Mouse (Mus musculus) C2C12 (cell line): ENCODE data around the gene Tesc.

Experiments used
- CEBPB ChIP-seq: IDR thresholded peaks from one replicate; pipeline ENCODE4 v1.6.1; 2011; ENCODE audit warnings: low read depth, mild to moderate bottlenecking, control low read depth, moderate library complexity
- USF1 ChIP-seq: IDR thresholded peaks from one replicate; pipeline ENCODE4 v1.6.1; 2011; ENCODE audit warnings: low read depth, mild to moderate bottlenecking, control low read depth, moderate library complexity

- no peak for TF ChIP-seq USF1
- TF ChIP-seq CEBPB = no peak
Observed at GRCm38 (mm10) chr5:118089102-118089501, 61.6 kb downstream of the Tesc start.
